Mouse (Mus musculus) embryonic fibroblast, embryonic 13.5 days (primary cell): Measurements from ENCODE around the gene Rhobtb3. TPM values are rescaled to one million over a fixed set of nuclear protein-coding genes. Genes with fewer than 3 reads are reported as not detected.
"Not testable (repeated sequence)": the region's sequence is repeated elsewhere in the genome, so short reads cannot be mapped to it uniquely, and the experiment has no call there.

Source experiments
- H3K27ac ChIP-seq: 2 replicates; pipeline ENCODE4 v1.5.1; 2012; ENCODE audit warnings: low read length, control low read depth, inconsistent platforms; ENCODE audit not compliant: insufficient read depth
- H3K4me1 ChIP-seq: 2 replicates; pipeline ENCODE4 v1.6.1; 2011; ENCODE audit warnings: low read length; ENCODE audit not compliant: control insufficient read depth, insufficient read depth
- H3K4me3 ChIP-seq: 2 replicates; pipeline ENCODE4 v1.5.1; 2011; ENCODE audit warnings: mild to moderate bottlenecking, control low read depth, low read length; ENCODE audit not compliant: insufficient read depth
- CTCF ChIP-seq: IDR thresholded peaks from 2 replicates; pipeline ENCODE4 v1.5.1; 2011; ENCODE audit warnings: mild to moderate bottlenecking, control low read depth, low read length, moderate library complexity, borderline replicate concordance; ENCODE audit not compliant: insufficient read depth
- POLR2A ChIP-seq: IDR thresholded peaks from 2 replicates; pipeline ENCODE4 v1.6.1; 2011; ENCODE audit warnings: low read depth, mild to moderate bottlenecking, control low read depth, low read length, moderate library complexity
- polyA plus RNA-seq: library from polyadenylated mRNA; stranded (reverse); fragments of >200 nt; gene quantifications from 2 replicates; pipeline ENCODE4 v1.2.4, GENCODE M21; 2011; ENCODE audit warnings: low read depth; ENCODE audit not compliant: missing spikeins, insufficient read length

Rhobtb3 gene
- polyA plus RNA-seq, 1 experiment = 101 TPM

GRCm38 (mm10) chr13:75883792-75884191 is 59.9 kb downstream of the Rhobtb3 start:
- Histone ChIP-seq H3K4me1 (no peaks in the 10 kb centered on the region), H3K4me3 (no peak overlapping the region), H3K27ac (no peak overlapping the region)
- TF ChIP-seq POLR2A (no peak), CTCF (no peak)

- no peak overlapping the region for H3K4me3 ChIP-seq
- no peaks in the 10 kb centered on the region for H3K4me1 ChIP-seq
- no peak overlapping the region for H3K27ac ChIP-seq
- TF ChIP-seq CTCF = no peak
- TF ChIP-seq POLR2A = no peak
These were observed 63.2 kb downstream of the Rhobtb3 start for GRCm38 (mm10) chr13:75880501-75880900.

- H3K4me1 ChIP-seq = no peaks in the 10 kb centered on the region
- no peak overlapping the region for H3K27ac ChIP-seq
- TF ChIP-seq POLR2A (no peak), CTCF (no peak)
- H3K4me3 ChIP-seq = no peak overlapping the region
These were observed 64.0 kb downstream of the Rhobtb3 start for GRCm38 (mm10) chr13:75879756-75880155.

- Histone ChIP-seq H3K27ac (no peak overlapping the region), H3K4me3 (no peak overlapping the region), H3K4me1 (no peaks in the 10 kb centered on the region)
- TF ChIP-seq POLR2A = no peak
- TF ChIP-seq CTCF = no peak
These were observed 65.8 kb downstream of the Rhobtb3 start for GRCm38 (mm10) chr13:75877907-75878306.

GRCm38 (mm10) chr13:75876592-75876991 is 67.1 kb downstream of the Rhobtb3 start:
- Histone ChIP-seq H3K4me3 (no peak overlapping the region), H3K27ac (no peak overlapping the region), H3K4me1 (no peaks in the 10 kb centered on the region)
- TF ChIP-seq POLR2A = no peak
- no peak for TF ChIP-seq CTCF

- not testable (repeated sequence) for H3K4me1 ChIP-seq, H3K27ac ChIP-seq, H3K4me3 ChIP-seq
These were observed 67.5 kb downstream of the Rhobtb3 start for GRCm38 (mm10) chr13:75876188-75876587.

GRCm38 (mm10) chr13:75874608-75875376 is 68.9 kb downstream of the Rhobtb3 start:
- TF ChIP-seq CTCF (no peak), POLR2A (no peak)
- H3K27ac ChIP-seq = no peak overlapping the region
- no peak overlapping the region for H3K4me3 ChIP-seq
- H3K4me1 ChIP-seq = no peaks in the 10 kb centered on the region

GRCm38 (mm10) chr13:75867876-75868275 is 75.8 kb downstream of the Rhobtb3 start:
- no peak overlapping the region for H3K27ac ChIP-seq
- TF ChIP-seq POLR2A (no peak), CTCF (no peak)

GRCm38 (mm10) chr13:75865486-75866184 is 78.1 kb downstream of the Rhobtb3 start:
- Histone ChIP-seq H3K4me3 (no peak overlapping the region), H3K4me1 (no peaks in the 10 kb centered on the region), H3K27ac (no peak overlapping the region)
- TF ChIP-seq CTCF (no peak), POLR2A (no peak)

More at GRCm38 (mm10) chr13:75867876-75868275, 75.8 kb downstream of the Rhobtb3 start:
- Histone ChIP-seq H3K4me3 (no peak overlapping the region), H3K4me1 (no peaks in the 10 kb centered on the region)

- no peak for TF ChIP-seq CTCF
- TF ChIP-seq POLR2A = no peak
- no peak overlapping the region for H3K27ac ChIP-seq
- H3K4me3 ChIP-seq = no peak overlapping the region
- H3K4me1 ChIP-seq = no peaks in the 10 kb centered on the region
These were observed 84.4 kb downstream of the Rhobtb3 start for GRCm38 (mm10) chr13:75859264-75859844.
